Mouse (Mus musculus) thymus, postnatal 4 days (tissue): ENCODE measurements around the gene Fhl3.

Source experiments
- DNase-seq: peaks from one replicate; pipeline ENCODE4 v3.0.0; 2021

The Fhl3 gene

DNA sequence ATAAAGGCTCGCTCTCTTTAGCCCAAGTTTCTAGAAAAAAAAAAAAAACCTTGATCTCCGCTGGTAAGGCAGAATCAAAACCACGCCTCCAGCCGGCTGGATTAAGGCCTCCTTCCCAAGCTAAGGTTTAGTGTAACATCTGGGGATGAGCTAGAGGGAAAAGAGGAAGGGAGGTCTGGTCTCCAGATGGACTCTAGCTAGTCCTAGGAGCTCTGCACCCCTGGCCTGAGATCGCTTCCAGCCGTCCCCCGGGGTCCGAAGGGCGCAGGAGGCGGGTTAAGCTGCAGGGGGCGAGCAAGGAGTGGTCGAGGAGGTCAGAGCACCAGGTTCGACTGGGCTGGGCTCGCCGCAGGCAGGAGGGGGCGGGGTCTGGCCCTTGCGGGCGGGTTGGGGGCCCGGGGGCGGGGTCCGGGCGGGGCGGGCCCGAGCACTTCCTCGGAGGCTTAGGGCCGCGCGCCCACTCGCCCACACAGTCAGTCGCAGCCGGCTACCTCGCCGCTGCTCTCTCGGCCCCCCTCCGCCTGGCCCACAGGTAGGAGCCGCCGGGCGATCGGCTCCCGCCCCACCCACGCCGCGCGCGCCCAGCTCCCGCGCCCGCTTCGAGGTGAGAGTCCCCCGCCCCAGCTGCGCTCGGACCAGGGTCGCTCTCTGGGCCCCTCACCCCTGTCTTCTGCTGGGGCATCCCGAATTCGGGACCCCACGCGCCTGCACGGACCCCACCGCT lies at the start of gene Fhl3:
Gene Fhl3, plus strand, starts transcription at position 454 of the 724 bp plus-strand sequence.
- DNase-seq: peak; percentile 85

DNA sequence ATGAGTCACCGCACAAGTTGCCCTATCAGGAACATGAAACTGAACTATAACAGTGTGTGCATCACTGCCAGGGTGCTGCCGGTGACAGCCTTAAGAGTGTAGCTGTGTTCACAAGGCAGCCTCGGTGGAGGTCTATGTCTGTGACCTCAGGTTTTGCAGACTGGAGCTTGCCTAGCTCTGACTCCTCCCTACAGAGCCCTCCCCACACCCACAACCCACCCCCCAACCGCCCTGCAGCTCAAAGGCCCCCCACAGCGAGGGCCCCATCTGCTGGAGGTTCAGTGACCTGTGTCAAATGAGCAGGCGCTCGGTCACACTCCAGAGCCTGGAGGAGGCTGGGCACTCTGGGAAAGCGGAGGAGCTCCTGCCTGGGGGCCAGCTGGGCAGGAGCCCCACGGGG lies 47.6 kb upstream of the Fhl3 start:
- peak; percentile 21 for DNase-seq

DNA sequence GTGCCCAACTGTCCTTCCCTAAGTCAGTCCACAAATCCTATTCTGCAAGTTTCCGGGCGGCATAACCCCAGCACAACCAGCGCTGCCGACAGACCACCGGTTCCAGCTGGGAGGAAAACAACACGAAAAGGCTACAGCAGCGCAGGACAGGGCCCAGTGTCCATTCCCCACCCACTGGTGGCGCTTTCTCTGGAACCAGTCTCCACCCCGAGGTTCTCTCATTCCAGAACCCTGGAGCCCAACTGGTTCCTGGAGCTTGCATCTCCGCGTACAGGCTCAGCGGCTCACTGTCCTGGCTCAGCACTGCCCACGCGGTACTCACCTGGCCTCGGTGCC lies 44.0 kb upstream of the Fhl3 start, which contains the start of gene Pou3f1:
Gene Pou3f1, plus strand, starts transcription at position 290 of the 336 bp plus-strand sequence.
- DNase-seq: no peak

DNA sequence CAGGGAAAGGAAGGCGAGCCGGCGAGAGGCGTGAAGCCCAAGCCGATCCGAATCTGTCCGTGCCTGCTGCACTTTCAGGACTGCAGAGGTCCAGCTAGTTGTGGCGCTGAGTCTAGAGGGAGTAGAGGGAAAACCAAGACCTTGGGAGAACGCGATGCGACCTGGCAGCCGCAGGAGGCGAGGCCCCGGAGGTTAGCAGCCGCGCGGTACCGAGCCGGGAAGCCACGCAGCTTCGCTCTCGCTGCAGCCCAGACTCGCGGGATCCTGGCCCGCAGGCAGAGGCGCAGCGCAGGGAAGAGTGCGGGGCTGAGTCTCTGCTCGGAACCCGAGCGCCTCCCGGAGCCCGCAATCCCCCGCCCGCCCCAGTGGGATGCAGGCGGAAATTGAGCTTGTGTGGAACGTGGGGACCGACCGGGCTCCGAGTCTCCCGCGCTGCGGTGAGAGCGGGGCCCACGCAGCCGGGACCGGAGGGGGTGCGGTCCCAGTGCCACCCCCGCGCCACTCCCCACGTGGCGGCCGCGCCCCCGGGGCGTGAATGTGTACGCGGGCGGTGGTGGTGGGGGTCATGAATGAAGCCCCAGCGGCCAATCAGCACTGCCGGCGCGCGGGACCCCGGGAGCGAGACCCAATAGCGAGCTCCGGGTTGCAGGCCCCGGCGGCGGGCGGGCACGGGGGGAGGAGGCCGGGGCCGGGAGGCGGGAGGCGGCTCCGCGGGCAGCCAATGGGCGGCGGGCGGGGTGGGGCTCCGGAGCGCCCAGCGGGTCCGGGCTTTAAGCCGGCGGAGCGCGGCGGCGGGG lies 43.4 kb upstream of the Fhl3 start:
- DNase-seq: peak; percentile 87

DNA sequence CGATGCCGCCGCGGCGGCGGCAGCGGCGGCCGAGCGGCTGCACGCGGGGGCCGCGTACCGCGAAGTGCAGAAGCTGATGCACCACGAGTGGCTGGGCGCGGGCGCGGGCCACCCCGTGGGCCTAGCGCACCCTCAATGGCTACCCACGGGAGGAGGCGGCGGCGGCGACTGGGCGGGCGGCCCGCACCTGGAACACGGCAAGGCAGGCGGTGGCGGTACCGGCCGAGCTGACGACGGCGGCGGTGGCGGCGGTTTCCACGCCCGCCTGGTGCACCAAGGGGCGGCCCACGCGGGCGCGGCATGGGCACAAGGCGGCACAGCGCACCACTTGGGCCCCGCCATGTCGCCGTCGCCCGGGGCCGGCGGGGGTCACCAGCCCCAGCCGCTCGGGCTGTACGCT lies 42.7 kb upstream of the Fhl3 start:
- peak; percentile 52 for DNase-seq

DNA sequence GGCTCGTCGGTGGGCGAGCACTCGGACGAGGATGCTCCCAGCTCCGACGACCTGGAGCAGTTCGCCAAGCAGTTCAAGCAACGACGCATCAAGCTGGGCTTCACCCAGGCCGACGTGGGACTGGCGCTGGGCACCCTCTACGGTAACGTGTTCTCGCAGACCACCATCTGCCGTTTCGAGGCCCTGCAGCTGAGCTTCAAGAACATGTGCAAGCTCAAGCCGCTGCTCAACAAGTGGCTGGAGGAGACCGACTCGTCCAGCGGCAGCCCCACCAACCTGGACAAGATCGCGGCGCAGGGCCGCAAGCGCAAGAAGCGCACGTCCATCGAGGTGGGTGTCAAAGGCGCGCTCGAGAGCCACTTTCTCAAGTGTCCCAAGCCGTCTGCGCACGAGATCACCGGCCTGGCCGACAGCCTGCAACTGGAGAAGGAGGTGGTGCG lies 42.1 kb upstream of the Fhl3 start:
- peak; percentile 29 for DNase-seq

DNA sequence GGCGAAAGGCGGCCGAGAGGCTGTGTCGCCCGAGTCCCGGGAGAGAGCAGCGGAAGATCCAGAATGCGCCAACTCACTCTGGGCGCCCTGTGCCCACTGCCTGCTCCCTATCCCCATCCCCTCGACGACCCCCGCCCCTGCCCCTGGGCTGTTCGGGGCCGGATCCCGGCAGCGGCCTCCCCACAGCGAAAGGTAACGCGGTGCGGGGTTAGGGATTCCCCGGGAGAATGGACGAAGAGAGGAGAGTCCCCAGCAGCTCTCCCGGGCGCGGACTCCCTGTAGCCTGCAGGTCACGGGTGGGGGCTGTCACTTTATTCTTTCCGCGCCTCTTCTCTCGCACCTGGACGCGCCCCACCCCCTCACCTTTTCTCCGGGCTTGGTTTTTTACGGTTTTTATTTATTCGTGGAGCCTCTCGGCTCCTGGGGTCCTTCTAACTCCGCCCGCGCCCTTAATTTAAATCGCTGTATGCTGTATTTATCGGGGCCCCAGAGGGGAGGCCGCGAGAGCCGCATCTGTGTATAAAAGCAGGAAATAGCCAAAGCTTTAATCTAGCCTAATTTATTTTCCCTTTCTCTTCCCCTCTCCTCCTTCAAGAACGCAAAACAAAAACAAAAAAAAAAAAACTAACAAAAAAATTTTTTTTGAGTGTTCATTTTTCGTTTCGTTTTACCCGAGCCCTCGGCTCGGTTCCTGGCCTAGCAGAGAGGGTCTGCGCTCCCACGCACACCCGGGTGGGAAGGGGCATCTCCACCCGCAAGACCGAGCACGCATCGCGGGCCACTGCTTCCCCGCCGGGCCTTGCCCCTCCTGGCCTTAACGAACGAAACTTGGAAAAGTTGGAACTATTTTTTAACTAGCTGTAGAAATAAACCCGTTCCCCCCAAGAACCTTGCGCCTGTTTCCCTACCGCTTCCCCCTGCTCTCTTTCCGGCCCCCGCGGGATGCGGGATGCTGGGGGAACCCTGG lies 41.0 kb upstream of the Fhl3 start:
- peak; percentile 25 for DNase-seq

DNA sequence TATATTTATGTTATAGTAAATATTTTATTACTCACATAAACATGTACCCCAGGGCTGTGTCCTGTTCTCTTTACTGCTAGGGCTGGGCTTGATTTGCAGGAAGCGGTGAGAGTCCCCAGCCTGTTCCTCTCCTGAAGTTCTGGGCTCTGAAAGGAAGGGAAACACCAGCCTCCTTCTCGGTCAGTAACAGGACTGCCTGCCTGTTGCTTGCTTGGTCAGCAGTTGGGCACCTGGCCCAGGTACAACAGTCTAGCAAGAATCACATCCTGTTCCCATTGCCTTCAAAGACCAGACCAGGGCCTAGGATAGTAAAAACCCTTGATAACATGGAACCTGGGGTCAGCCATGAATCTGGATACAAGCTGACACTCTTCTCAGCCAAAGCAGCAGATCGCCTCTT lies 39.9 kb upstream of the Fhl3 start:
- DNase-seq: no peak

DNA sequence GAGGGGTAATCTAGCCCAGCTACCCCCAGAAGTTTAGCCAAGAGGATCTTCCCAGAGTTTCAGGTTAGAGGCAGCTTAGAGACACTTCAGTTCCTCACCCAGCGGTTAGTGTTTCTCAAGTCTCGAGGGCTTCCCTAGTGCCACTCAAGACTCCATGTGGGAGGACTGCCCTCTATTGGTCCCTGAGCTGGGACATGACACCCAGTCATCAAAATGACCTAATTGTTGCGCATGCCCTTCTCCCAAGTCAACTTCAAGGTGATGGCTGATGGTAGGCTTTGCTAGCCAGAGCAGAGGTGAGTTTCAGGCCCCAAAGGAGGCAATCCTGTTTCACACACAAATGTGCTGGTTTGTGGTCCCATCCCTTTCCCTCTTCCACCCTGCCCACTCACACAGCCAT lies 37.5 kb upstream of the Fhl3 start:
- no peak for DNase-seq

DNA sequence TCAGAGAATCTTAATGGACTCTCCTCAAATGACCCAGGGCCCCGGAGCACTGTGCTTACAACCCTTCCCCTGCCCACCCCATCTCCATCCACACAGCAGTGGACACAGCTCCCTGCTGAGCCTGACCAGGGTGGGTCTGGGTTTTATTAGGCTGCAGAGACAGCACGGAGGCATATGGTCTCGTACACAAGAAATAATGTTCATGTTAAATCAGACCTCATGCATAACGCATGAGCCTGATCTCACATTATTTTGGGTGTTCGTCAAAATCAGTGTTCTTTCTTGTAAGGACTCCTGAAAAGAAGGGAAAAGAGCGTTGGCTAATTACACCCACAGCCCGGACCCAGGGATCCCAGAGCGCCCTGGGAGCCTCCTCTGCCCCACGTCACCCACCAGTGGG lies 36.3 kb upstream of the Fhl3 start:
- no peak for DNase-seq

DNA sequence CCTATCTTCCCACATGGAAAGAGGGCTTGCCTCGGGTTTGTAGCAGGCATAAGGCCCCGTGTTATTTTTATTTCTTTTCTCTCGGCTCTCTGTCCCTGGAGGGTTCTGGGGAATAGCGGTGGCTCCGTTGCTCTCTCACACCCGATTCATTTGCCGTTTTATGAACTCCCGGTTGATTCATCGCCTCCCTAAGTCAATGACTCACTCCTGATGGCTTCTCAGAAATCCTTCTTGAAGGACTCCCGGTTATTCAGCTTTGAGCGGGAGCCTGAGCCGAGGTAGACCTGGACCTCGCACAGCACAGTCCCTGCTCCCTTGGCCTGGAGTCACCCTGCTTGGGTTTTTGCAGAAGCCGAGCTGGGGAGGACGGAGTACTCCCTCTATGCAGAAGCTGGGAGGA lies 35.9 kb upstream of the Fhl3 start:
- DNase-seq: no peak

DNA sequence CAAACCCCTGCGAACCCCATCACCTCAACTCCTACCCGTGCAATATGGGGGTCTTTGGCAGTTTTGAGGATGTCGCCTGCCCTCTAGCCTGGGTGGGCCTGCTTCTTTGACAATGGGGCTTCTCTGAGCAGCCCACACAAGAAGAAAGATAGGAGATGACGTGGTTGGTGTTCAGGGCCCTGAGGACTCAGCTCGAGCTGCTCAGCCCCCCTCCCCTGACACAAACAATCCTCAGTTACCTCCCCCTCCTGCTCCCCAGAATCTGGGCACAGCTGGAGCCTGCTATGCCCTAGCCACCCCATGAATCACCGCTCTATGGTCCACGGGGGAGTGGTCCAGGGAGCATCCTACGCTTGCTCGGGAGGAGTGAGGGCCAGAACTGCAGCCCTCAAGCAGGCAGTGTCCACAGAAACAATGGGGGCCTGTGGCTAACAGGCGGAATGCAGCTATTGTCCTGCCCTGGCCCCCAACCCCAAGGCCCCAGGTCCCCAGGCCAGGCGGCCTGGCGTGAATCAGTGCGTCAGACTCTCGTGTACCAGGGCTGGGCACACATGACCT lies 32.9 kb upstream of the Fhl3 start:
- no peak for DNase-seq

DNA sequence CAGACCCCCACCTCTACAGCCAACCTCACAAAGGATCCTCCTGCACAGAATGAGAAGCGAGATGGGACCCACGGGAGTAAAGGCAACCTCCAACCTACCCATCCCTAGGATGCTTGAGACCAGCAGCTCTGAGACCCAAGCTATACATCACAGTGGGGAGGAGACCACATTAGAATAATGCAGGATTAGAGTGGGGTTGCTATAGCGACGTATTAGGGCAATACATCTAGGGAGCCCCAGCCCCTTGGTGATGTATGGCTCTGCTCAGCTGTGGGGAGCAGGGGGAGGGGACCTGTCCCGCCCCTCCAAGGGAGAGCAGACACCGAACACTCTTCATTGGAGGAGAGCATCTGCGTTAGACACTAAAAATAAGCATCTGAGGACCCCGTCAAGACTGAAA lies 32.4 kb upstream of the Fhl3 start:
- no peak for DNase-seq

DNA sequence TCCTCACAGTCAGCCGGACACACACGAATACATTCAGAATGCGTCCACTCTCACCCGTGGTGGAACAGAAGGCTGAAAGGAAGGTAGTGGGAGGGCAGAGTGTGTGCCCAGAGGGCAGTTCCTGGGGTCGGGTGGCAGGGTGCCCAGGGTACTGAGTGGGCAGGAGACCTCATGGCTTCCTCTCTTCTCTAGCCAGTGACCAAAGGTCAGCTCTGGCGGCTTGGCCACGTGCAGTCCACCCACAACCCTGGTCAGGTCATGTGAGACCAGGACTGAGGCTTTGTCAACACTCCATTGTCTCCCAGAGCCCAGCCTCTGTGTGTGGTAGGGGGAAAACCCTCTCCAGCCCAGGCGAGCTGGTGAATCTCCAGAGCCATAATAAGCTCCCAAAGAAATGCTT lies 30.3 kb upstream of the Fhl3 start:
- DNase-seq: no peak

DNA sequence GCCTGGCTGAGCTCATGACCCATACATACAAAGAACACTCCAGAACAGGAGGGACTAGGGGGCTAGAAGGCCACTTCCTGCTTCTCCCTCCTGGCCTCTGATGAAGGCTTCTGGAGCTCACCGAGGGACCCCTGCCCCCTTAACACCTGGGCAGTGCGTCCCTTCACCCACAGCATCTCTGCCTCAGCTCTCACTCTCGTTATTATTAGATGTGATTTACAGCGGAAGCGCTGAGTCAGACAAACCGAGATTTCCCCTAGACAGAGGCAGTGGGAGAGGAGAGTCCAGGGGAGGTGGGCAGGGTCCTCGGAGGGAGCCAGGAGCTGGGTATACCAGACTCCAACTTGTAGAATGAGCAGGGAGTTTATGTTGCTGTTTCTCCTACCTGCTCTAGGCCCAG lies 28.9 kb upstream of the Fhl3 start:
- no peak for DNase-seq

DNA sequence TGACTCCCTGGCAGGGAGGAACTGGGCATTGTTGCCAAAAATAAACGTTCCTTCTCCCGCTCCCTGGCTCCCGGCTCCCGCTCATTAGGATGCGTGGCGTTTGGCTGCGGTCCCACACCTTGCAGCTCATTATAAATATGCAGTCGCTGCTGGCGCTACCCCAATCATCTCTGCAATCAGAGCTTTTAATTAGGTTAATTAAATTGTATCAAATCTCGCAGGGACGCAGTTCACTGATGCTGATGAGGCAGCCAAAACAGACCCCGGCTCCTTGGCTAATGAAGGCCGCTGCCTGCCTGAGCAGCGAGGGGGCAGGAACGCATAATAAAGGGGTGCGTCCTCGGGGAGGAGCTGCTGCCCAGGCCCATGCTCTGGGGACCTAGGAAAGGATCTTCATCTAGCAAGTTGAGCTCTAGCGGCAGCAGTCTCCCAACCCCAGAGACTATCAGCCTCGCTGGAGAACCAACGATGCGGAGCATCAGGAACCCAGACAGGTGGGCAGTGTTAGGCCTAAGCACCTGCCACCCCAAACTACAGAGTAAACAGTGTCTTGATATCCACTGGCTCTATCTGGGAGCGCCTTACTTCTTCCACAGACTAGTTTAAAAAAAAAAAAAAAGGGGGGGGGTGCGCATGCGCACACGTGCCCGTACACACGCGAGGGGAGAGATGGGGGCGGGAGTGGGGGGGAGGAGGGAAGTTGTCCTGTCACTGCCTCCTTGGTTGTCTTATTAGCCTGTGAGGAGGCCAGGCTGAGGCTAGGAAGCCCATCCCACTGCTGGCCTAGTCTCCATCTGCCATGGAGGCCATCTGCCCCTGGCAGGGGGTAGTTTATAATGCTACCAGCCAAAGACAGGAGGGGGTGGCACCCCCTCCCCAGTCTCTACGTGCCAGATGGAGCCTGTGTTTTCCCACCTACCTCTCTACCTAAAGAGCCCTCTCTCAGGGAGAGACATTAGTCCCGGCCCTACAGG lies 27.9 kb upstream of the Fhl3 start:
- no peak for DNase-seq

DNA sequence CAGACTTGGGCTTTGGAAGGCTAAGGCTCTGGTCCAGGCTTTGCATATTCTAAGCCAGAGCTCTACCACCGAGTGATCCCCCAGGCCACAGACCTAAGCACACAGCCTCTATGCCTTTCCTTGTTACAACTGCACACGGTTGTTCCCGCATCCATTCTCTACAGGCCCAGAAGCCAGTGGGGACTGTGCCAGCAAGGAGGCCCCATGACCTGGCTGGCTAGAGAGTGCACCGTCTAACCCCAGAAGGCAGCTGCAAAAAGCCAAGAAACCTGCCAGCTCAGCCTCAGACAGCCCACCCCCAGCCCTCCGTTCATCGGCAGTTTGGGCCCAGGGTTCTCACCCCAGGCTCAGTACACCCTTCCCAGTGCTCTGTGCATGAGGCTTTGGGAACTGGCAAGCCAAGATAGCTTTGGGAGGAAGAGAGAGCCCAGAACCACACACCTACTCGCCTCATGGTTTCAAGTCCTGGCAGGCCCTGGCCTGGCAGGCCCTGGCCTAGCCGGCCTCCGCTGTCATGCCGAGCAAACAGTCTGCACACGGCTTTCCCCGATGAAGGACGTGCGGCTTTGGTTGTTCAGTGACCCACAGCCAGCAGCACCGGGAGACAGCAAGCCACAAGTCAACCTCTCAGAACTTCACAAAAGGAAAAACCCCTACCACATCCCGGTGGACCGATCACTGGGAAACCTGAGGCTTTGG lies 26.0 kb upstream of the Fhl3 start:
- no peak for DNase-seq

DNA sequence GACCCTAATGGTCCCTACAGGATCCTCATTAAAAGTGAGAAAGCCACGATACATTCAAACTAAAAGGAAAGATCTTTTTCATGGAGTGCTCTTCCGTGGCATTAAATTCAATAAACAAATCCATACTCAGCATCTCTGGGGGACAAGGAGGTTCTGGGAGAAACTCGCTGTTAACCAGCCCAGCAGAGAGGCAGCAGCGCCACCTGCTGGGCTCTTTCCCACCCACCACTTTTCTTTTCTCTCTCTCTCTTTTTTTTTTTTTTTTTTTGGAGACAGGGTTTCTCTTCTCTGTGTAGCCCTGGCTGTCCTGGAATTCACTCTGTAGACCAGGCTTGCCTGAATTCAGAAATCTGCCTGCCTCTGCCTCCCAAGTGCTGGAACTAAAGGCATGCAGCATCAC lies 25.5 kb upstream of the Fhl3 start:
- peak; percentile 77 for DNase-seq

DNA sequence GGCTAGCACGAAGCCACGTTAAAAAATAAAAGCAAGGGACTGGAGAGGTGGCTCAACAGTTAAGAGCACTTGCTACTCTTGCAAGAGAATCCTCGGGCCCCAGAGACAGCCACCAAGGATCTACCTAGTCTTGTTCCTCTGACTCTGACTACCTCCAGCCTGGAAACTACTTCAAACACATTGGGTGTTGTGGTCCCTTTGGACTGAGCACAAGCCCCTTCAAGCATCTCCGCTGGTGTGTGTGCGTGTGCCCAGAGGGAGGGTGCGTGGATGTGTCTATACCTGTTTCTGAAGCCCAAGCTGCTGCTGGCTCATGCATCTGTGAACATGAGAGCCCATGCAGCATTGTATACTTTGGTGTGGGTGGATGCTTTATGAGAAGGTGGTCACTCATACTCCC lies 24.5 kb upstream of the Fhl3 start:
- no peak for DNase-seq

DNA sequence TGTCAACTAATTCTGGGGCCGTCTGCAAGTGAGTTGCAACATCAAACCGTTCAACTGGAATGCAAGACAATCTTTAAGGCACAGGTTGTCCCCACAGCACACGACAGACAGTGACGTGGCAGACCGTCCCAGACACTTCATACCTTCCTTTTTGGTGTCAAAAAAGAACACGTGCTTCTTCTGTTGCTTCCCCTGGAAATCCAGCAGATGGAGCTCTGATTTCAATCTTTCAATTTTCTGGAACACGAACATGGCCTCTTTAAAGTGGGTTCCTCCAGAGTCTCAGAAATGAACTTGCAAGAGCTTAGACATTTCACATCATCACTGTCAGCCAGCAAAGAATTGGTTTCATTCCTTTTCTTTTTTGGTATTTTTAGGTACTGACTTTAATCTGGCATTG lies 18.2 kb upstream of the Fhl3 start:
- DNase-seq: no peak

DNA sequence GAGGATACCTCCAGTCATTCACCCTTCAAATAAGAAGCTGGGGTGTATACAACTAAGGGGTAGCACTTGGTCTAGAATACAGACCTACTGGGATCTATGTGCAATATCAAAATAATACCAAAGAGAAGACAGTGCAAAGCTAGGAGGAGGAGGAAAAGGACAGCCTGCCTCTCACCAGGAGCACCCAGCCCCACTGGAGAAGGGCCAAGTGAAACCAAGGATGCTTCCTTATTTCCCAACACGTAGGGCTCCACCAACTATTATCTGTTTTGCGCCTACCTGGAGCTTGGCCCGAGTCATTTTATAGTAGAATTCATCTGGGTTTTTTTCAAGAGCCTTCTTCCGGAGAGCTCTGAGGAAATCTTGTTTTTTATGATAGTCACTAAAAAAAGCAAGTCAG lies 17.0 kb upstream of the Fhl3 start:
- DNase-seq: no peak
